Mouse (Mus musculus): ENCODE data around the gene Pkn3.

GRCm38 (mm10) chr2:30048101-30048501, 29.4 kb upstream of the Pkn3 start:
- TF ChIP-seq EP300 (IDR thresholded peaks at IDR 0.05; ENCODE audit: low read depth): no peak
- TF ChIP-seq CTCF (IDR thresholded peaks at IDR 0.05; ENCODE audit: low read depth): no peak

All from liver, embryonic 14.5 days (tissue).